Mouse (Mus musculus) mesoderm, embryonic 11.5 days (tissue): Measurements from ENCODE around the gene Crhr1.
A peak's percentile ranks its signal among the peaks of the same experiment; 100 is the strongest.
"Not testable (repeated sequence)": the region's sequence is repeated elsewhere in the genome, so short reads cannot be mapped to it uniquely, and the experiment has no call there.

Experiments
- DNase-seq: peaks from one replicate; pipeline ENCODE4 v3.0.0-alpha.2; 2012; ENCODE audit warnings: low read depth, low spot score

The Crhr1 gene

DNA sequence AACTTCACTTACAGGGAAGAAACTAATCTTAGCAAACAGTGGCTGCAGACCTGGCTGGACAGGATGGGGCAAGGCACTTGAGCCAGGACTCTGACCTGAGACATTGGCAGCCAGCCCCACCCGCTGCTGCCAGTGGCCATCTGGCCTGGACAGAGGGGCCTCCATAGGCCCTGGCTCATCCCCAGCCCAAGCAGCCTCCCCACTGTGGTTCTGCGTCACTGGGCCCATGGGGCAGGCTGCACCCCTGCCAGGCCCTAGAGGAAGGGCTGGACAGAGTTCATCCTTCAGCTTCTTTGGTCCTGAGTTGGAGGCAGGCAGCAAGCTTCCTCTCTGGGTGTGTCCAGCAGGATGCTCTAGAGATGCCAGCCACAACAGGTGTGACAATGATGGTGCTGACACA is 57.4 kb downstream of the Crhr1 start:
- DNase-seq = no peak

DNA sequence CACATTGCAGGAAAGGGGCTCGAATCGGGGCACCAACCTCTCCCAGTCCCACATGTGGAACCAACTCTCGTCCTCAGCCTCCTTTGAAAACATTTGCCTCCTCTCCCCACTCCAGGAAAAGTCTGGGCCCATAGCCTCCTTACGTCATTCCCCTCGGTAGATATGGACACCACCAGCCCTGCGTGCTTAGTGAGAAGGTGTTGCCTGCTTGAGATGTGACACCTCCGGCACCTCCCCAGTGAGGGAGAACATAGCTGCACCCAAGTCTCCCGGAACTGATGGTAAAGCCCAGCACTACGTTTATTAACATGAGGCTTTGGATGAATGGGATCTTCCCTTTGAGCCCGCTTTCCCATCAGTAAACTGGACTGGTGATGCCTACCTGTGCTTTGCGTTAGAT is 62.7 kb downstream of the Crhr1 start:
- DNase-seq = no peak

DNA sequence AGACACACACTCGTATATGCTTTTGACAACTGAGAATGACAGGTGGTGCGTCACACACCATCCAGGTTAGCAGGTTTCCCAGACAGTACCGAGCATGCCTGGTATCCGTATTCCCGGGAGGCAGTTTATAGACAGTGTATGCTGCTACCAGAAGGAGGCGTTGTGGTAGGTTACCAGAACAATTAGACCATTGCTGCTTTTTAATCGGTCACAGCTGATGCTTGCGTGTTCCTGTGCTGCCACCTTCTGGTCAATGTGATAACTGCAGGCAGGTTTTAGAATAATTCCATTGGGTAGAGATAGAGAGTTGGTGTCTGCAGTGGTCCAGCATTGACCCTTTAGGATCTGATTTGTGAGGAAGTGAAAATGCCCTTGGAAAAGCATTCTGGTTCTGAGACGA is 63.1 kb downstream of the Crhr1 start:
- DNase-seq = peak; percentile 93

DNA sequence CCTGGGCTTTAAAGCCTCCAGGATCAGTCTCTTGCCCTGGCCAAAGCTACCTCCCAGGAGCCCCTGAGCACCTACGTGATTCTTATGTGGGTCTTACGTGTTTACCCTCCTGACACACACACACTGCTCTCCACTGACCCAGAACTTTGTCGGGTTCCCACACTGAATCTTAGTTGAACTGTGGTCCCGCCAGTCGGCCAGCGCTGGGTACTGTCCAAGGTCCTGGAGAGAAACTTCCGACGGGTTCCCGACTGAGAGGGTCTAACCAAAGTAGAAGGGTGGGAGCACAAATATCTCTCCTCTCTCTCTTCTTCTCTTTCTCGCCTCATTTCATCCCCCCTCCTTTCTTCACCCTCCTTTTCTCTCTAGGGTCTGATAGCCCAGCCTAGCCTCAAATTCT is 65.2 kb downstream of the Crhr1 start:
- DNase-seq = peak; percentile 70

- no peak for DNase-seq
Observed at GRCm38 (mm10) chr11:104203271-104203670, 70.6 kb downstream of the Crhr1 start.

- DNase-seq = no peak
Observed at GRCm38 (mm10) chr11:104206573-104206972, 73.9 kb downstream of the Crhr1 start.

DNA sequence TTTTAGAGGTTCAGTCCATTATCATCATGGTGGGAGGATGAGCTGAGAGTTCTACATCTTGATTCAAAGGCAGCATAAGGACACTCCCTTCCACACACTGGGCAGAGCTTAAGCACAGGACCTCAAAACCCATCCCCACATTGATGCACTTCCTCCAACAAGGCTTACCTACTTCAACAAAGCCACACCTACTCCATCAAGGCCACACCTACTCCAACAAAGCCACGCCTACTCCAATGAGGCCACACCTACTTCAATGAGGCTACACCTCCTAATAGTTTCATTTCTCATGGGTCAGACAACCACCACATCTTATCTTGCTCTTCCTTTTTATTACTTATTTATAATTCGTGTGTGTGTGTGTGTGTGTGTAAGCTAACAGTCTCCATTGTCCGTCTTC is 76.4 kb downstream of the Crhr1 start:
- DNase-seq = no peak

DNA sequence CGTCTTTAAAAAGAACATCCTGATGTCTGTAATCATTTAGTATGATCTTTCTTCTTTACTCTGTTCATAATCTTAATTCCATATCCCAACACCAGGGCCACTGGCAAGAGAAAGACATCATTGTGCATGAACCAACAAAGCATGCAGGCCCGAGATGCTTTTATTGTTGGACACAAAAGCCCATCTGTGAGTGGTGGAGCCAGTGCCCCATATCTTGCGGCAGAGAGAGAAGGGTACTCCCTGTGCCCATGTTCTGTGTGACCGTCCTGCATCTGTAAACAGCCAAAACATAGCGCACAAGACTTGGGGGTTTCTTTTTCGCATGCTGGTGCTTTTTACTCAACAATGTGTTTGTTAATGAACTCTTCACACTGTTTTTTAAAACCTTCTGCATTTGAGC is 78.6 kb downstream of the Crhr1 start:
- DNase-seq = no peak

DNA sequence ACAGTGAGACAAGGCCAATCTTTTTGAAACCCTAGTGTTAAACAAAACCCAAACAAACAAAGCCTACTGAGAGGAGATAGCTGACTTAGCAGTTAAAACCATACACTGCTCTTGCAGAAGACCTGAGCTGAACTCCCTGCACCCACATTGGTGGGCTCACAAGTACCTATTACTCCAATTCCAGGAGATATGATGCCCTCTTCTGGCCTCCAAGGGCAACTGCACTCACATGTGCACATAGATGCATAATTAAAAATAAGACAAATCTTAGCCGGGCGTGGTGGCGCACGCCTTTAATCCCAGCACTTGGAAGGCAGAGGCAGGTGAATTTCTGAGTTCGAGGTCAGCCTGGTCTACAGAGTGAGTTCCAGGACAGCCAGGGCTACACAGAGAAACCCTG is 81.5 kb downstream of the Crhr1 start:
- not testable (repeated sequence) for DNase-seq

- DNase-seq = no peak
Observed at GRCm38 (mm10) chr11:104218075-104218474, 85.4 kb downstream of the Crhr1 start.

- DNase-seq = no peak
Observed at GRCm38 (mm10) chr11:104220291-104220690, 87.6 kb downstream of the Crhr1 start.

GRCm38 (mm10) chr11:104221751-104222150 is 89.1 kb downstream of the Crhr1 start:
- DNase-seq = no peak

GRCm38 (mm10) chr11:104223301-104223700 is 90.6 kb downstream of the Crhr1 start:
- DNase-seq = no peak
